In the genomic region with DNA sequence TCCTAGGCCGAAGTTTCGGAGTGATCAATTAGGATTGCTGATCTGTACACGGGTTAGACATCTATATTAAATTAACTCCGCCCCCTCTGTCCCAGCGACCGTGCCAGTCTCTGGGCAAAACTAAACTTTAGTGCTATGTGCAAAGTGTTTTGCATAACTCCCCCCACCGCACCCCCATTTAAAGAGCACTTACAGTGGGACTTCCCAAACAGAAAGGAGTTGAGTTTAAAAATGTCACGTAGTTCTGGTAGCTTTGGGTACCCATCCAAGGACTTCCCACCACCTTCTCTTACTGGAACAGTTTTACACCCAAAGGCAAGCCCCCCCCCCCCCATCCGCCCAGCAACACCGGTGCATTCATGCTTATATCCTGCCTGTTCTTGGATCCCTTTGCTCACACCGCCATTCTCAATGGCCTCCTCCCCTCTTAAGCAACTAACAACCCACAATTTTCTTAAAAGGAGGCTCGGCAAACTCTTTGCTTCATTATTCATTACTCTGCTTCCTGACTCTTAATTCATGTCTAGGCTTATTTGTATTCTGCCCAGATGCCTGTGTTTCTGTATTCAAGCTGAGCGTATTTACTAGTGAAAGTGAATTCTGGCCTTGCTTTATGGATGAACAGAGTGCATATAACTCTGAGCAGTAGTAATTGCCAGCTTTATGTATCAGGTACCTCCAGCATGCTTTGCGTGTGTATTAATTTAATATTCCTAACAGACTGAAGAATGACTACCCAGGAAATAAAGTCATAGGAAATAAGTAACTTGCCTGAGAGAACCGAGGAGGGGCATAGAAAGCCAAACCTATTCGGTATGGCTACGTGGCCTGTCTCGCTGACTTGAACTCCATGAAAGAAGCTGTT, we compare ENCODE assay signal across 7 mouse cellular contexts. TPM values are rescaled to one million over a fixed set of nuclear protein-coding genes. Genes with fewer than 3 reads are reported as not detected.
DNase-seq lines count a peak whose midpoint lies in the region; ATAC-seq and TF ChIP-seq lines count a peak whose summit lies in the region.

No protein-coding gene starts in this region.

- H3K36me3 ChIP-seq in intestine, embryonic 16.5 days (ENCODE audit: control insufficient read depth, insufficient read depth, low read length), result no peaks in the 10 kb centered on the region

- H3K27ac ChIP-seq in embryonic fibroblast, embryonic 13.5 days (ENCODE audit: insufficient read depth, low read length), result peak overlapping the region; percentile 95
- peak overlapping the region; percentile 95 for H3K27ac ChIP-seq in intestine, embryonic 16.5 days (ENCODE audit: low read length)

- H3K9me3 ChIP-seq in intestine, embryonic 16.5 days (ENCODE audit: control insufficient read depth, low read length), result no peaks in the 10 kb centered on the region

- peak overlapping the region; percentile 67 for H3K9ac ChIP-seq in intestine, embryonic 16.5 days (ENCODE audit: low read depth, low read length)

- no peaks in the 10 kb centered on the region for H3K27me3 ChIP-seq in intestine, embryonic 16.5 days (replicated peaks; ENCODE audit: control insufficient read depth, insufficient read depth, low read length)

- H3K4me3 ChIP-seq in embryonic fibroblast, embryonic 13.5 days (ENCODE audit: insufficient read depth, low read length), result peak overlapping the region; percentile 27
- peak overlapping the region; percentile 85 for H3K4me3 ChIP-seq in intestine, embryonic 16.5 days (ENCODE audit: low read length)

- ATAC-seq in intestine, embryonic 16.5 days, result peak; percentile 7

- 0 out of 2 replicates have a peak, but pooled peaks have one; percentile 34 for TF ChIP-seq POLR2A in embryonic fibroblast, embryonic 13.5 days (IDR thresholded peaks at IDR 0.05; ENCODE audit: low read depth, low read length)

- H3K4me2 ChIP-seq in intestine, embryonic 16.5 days (ENCODE audit: low read depth, low read length), result peak overlapping the region; percentile 65

- WGBS in intestine, embryonic 16.5 days, result 29% methylated on average over 18 of the region's 18 CpGs

- no peak for TF ChIP-seq CTCF in embryonic fibroblast, embryonic 13.5 days (IDR thresholded peaks at IDR 0.05; ENCODE audit: borderline replicate concordance, insufficient read depth, low read length)

- peak; percentile 18 to 84 for DNase-seq in urinary bladder, postnatal 36 days (ENCODE audit: low spot score in 2 of 2)
- no peak for DNase-seq in urinary bladder, postnatal 25 days (ENCODE audit: low spot score)
- peak; percentile 94 for DNase-seq in lung, postnatal 36 days
- DNase-seq in cerebellum, postnatal 25 days, result no peak
- DNase-seq in urinary bladder, adult 2 months (ENCODE audit: low spot score), result no peak

- H3K4me1 ChIP-seq in embryonic fibroblast, embryonic 13.5 days (ENCODE audit: control insufficient read depth, insufficient read depth, low read length), result peaks cover 9% of the 10 kb centered on the region; the same call in 1 of the 2 replicates
- peaks cover 5% of the 10 kb centered on the region; the same call in 1 of the 2 replicates for H3K4me1 ChIP-seq in intestine, embryonic 16.5 days (ENCODE audit: control insufficient read depth, insufficient read depth, low read length)

RNA-seq across cellular contexts. Expression of a gene that starts 38.4 kb away (rescaled TPM):
- 29.3 and 32.4 TPM in 2 replicates for polyA plus RNA-seq in embryonic fibroblast, embryonic 13.5 days (2011; ENCODE audit: insufficient read length, low read depth, missing spikeins)
- 14.5 and 17.2 TPM in 2 replicates for polyA plus RNA-seq in intestine, embryonic 16.5 days (2015; fragmentation: Nextera tagmentation; extraction: Ambion mirVana)
- polyA plus RNA-seq in urinary bladder, adult 2 months (2012; rRNA removed), result 16.0 and 17.1 TPM in 2 replicates

Comparison
In these comparisons a context has a peak if more than half of its experiments do, and no peak if none do; other contexts are left out.
1. DNase-seq: peak in urinary bladder, postnatal 36 days (2 of 2) and lung, postnatal 36 days (single experiment); none in urinary bladder, postnatal 25 days (single experiment), cerebellum, postnatal 25 days (0 of 2) and urinary bladder, adult 2 months (single experiment).